Mouse (Mus musculus): ENCODE measurements around the gene Pbx3.

Gene Pbx3

GRCm38 (mm10) chr2:34367024-34367423 is 5.9 kb downstream of the Pbx3 start:
- no peak for TF ChIP-seq GATA4 (IDR thresholded peaks at IDR 0.05; ENCODE audit: insufficient replicate concordance, low read length)

- no peak for TF ChIP-seq GATA4 (IDR thresholded peaks at IDR 0.05; ENCODE audit: insufficient replicate concordance, low read length)
These were observed 9.3 kb downstream of the Pbx3 start for GRCm38 (mm10) chr2:34363678-34364077.

- TF ChIP-seq GATA4 (IDR thresholded peaks at IDR 0.05; ENCODE audit: insufficient replicate concordance, low read length) = no peak
These were observed 17.1 kb downstream of the Pbx3 start for GRCm38 (mm10) chr2:34355801-34356211.

GRCm38 (mm10) chr2:34352006-34352405 is 20.9 kb downstream of the Pbx3 start:
- TF ChIP-seq GATA4 (IDR thresholded peaks at IDR 0.05; ENCODE audit: insufficient replicate concordance, low read length) = no peak

- no peak for TF ChIP-seq GATA4 (IDR thresholded peaks at IDR 0.05; ENCODE audit: insufficient replicate concordance, low read length)
These were observed 25.8 kb downstream of the Pbx3 start for GRCm38 (mm10) chr2:34347096-34347495.

GRCm38 (mm10) chr2:34298664-34299063 is 74.3 kb downstream of the Pbx3 start:
- no peak for TF ChIP-seq GATA4 (IDR thresholded peaks at IDR 0.05; ENCODE audit: insufficient replicate concordance, low read length)

- TF ChIP-seq GATA4 (IDR thresholded peaks at IDR 0.05; ENCODE audit: insufficient replicate concordance, low read length) = no peak
These were observed 74.7 kb downstream of the Pbx3 start for GRCm38 (mm10) chr2:34298202-34298601.

GRCm38 (mm10) chr2:34289726-34290125 is 83.2 kb downstream of the Pbx3 start:
- TF ChIP-seq GATA4 (IDR thresholded peaks at IDR 0.05; ENCODE audit: insufficient replicate concordance, low read length) = no peak

- no peak for TF ChIP-seq GATA4 (IDR thresholded peaks at IDR 0.05; ENCODE audit: insufficient replicate concordance, low read length)
These were observed 88.7 kb downstream of the Pbx3 start for GRCm38 (mm10) chr2:34284239-34284638.

- no peak for TF ChIP-seq GATA4 (IDR thresholded peaks at IDR 0.05; ENCODE audit: insufficient replicate concordance, low read length)
These were observed 91.9 kb downstream of the Pbx3 start for GRCm38 (mm10) chr2:34280996-34281395.

GRCm38 (mm10) chr2:34279726-34280125 is 93.2 kb downstream of the Pbx3 start:
- no peak for TF ChIP-seq GATA4 (IDR thresholded peaks at IDR 0.05; ENCODE audit: insufficient replicate concordance, low read length)

GRCm38 (mm10) chr2:34275630-34276193 is 97.2 kb downstream of the Pbx3 start:
- TF ChIP-seq GATA4 (IDR thresholded peaks at IDR 0.05; ENCODE audit: insufficient replicate concordance, low read length) = no peak

GRCm38 (mm10) chr2:34262046-34262445 is 110.9 kb downstream of the Pbx3 start:
- TF ChIP-seq GATA4 (IDR thresholded peaks at IDR 0.05; ENCODE audit: insufficient replicate concordance, low read length) = no peak

GRCm38 (mm10) chr2:34260653-34261076 is 112.3 kb downstream of the Pbx3 start:
- TF ChIP-seq GATA4 (IDR thresholded peaks at IDR 0.05; ENCODE audit: insufficient replicate concordance, low read length) = no peak

GRCm38 (mm10) chr2:34258256-34258655 is 114.7 kb downstream of the Pbx3 start:
- TF ChIP-seq GATA4 (IDR thresholded peaks at IDR 0.05; ENCODE audit: insufficient replicate concordance, low read length) = no peak

- TF ChIP-seq GATA4 (IDR thresholded peaks at IDR 0.05; ENCODE audit: insufficient replicate concordance, low read length) = no peak
These were observed 115.3 kb downstream of the Pbx3 start for GRCm38 (mm10) chr2:34257611-34258010.

- no peak for TF ChIP-seq GATA4 (IDR thresholded peaks at IDR 0.05; ENCODE audit: insufficient replicate concordance, low read length)
These were observed 116.9 kb downstream of the Pbx3 start for GRCm38 (mm10) chr2:34256000-34256553.
